Comparison of ENCODE assay signal across 10 mouse cellular contexts in the genomic region with DNA sequence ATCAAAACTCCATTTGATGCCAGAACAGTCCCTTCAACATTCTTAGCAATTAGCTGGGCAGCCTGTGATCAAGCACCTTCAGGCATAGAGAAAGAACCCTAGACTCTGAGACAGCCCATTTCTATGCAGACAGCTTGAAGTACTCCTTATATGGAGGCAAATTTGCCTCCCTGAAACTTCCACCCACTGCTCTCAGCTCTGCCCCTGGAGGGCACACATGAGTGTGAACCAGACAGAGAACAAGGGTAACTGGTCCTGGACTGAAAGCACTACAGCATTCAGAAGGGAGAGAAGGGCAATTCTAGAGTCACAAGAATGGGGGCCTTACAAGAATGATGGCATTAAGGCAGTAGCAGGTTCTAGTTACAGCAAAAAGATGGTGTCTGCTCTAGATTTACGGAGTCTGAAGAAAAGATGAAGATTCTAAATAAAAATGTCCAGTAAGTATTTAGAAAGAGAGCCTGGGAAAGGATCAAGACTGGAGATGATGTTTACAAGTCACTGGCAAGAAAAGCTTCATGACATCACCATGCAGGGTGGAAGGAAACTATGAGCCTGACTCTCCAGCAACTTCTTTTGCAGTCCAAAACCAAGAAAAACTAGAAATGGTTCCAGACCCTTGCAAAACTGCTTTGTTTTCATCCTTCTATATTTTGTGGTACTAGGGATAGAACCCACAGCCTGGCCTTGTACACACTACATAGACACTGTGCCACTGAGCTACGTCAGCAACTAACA. TPM values are rescaled to one million over a fixed set of nuclear protein-coding genes. Genes with fewer than 3 reads are reported as not detected.
A peak's percentile ranks its signal among the peaks of the same experiment; 100 is the strongest.
DNase-seq lines count a peak whose midpoint lies in the region; ATAC-seq lines count a peak whose summit lies in the region.
"Had no signal": no experiment of that assay in that cellular context is flagged by ENCODE, and none has a peak within 500 bp of the region (broad histone marks: within the 10 kb centered on the region; RNA-seq: fewer than 3 reads in every experiment).

No protein-coding gene starts in this region.

- no peaks in the 10 kb centered on the region for H3K27me3 ChIP-seq in lung, embryonic 16.5 days (ENCODE audit: control insufficient read depth, insufficient read depth, low read depth, low read length)
- no peaks in the 10 kb centered on the region for H3K27me3 ChIP-seq in splenic B cell, adult 2 months (ENCODE audit: control insufficient read depth, insufficient read depth, low read length, poor library complexity, severe bottlenecking)
- no peaks in the 10 kb centered on the region for H3K27me3 ChIP-seq in forebrain, embryonic 12.5 days
- H3K27me3 ChIP-seq: midbrain, embryonic 12.5 days had no signal

- 85% methylated on average over 2 of the region's 2 CpGs for WGBS in lung, embryonic 16.5 days
- 99% methylated on average over 2 of the region's 2 CpGs for WGBS in forebrain, embryonic 12.5 days

- no peaks in the 10 kb centered on the region for H3K36me3 ChIP-seq in lung, embryonic 16.5 days (ENCODE audit: control insufficient read depth, insufficient read depth, low read length)
- 0 out of 2 replicates have a peak, but pooled peaks cover 2% of the 10 kb centered on the region for H3K36me3 ChIP-seq in splenic B cell, adult 2 months (ENCODE audit: control insufficient read depth, insufficient read depth, low read length, poor library complexity, severe bottlenecking)
- H3K36me3 ChIP-seq in forebrain, embryonic 12.5 days (replicated peaks) = no peaks in the 10 kb centered on the region
- H3K36me3 ChIP-seq: midbrain, embryonic 12.5 days had no signal

- ATAC-seq in lung, embryonic 16.5 days (ENCODE audit: low read depth) = no peak
- no peak for ATAC-seq in forebrain, embryonic 12.5 days (ENCODE audit: low FRiP score)

- H3K4me2 ChIP-seq in lung, embryonic 16.5 days (ENCODE audit: low read depth, low read length) = no peak overlapping the region
- H3K4me2 ChIP-seq in forebrain, embryonic 12.5 days = no peak overlapping the region
- H3K4me2 ChIP-seq: midbrain, embryonic 12.5 days had no signal

- H3K4me3 ChIP-seq in lung, embryonic 16.5 days (ENCODE audit: low read length) = no peak overlapping the region
- H3K4me3 ChIP-seq in forebrain, embryonic 12.5 days (replicated peaks) = no peak overlapping the region
- H3K4me3 ChIP-seq: midbrain, embryonic 12.5 days had no signal

- H3K4me1 ChIP-seq in lung, embryonic 16.5 days (replicated peaks; ENCODE audit: control insufficient read depth, insufficient read depth, low read length) = 0 out of 2 replicates have a peak, but pooled peaks cover 6% of the 10 kb centered on the region
- H3K4me1 ChIP-seq in forebrain, embryonic 12.5 days = no peaks in the 10 kb centered on the region

- peak overlapping the region; percentile 49; the same call in 1 of the 2 replicates for H3K27ac ChIP-seq in lung, embryonic 16.5 days (ENCODE audit: low read length)
- H3K27ac ChIP-seq in forebrain, embryonic 12.5 days = no peak overlapping the region
- H3K27ac ChIP-seq: midbrain, embryonic 12.5 days had no signal

- no peaks in the 10 kb centered on the region for H3K9me3 ChIP-seq in lung, embryonic 16.5 days (ENCODE audit: control insufficient read depth, low read length)
- no peaks in the 10 kb centered on the region for H3K9me3 ChIP-seq in forebrain, embryonic 12.5 days
- H3K9me3 ChIP-seq: midbrain, embryonic 12.5 days had no signal

- DNase-seq in gastrocnemius, adult 18-20 months (ENCODE audit: low spot score) = peak; percentile 45
- no peak for DNase-seq in gastrocnemius, postnatal 25 days
- peak; percentile 34 for DNase-seq in thymus, postnatal 14 days
- DNase-seq in thymus, postnatal 0 days (ENCODE audit: low spot score) = no peak
- peak; percentile 55 for DNase-seq in splenic B cell, adult 2 months (ENCODE audit: low read depth, low spot score)
- no peak for DNase-seq in cerebellum, adult 18-20 months
- DNase-seq: adrenal gland, postnatal 36 days had no signal

- no peak overlapping the region for H3K9ac ChIP-seq in lung, embryonic 16.5 days (ENCODE audit: low read length)
- no peak overlapping the region for H3K9ac ChIP-seq in forebrain, embryonic 12.5 days
- H3K9ac ChIP-seq: midbrain, embryonic 12.5 days had no signal

RNA-seq across cellular contexts. Expression of a gene that starts 7.4 kb away (rescaled TPM):
- 10 to 100 TPM; 16.7 to 25.5 TPM for total RNA-seq in gastrocnemius, adult 18-20 months (2021)
- 10 to 100 TPM; 20.5 to 24.6 TPM for total RNA-seq in gastrocnemius, postnatal 25 days (2021)
- 91.9 and 106 TPM in 2 replicates for polyA plus RNA-seq in thymus, postnatal 0 days (2015; fragmentation: Nextera tagmentation; extraction: Ambion mirVana)
- 86.5 and 104 TPM in 2 replicates for polyA plus RNA-seq in lung, embryonic 16.5 days (2015; fragmentation: Nextera tagmentation; extraction: Ambion mirVana)
- polyA plus RNA-seq in forebrain, embryonic 12.5 days (2016; fragmentation: Nextera tagmentation; extraction: Ambion mirVana) = 28.1 and 44.4 TPM in 2 replicates

RNA-seq across cellular contexts. Expression of a gene that starts 42.5 kb away (rescaled TPM):
- 10 to 100 TPM; 11.4 to 12.7 TPM for total RNA-seq in gastrocnemius, adult 18-20 months (2021)
- total RNA-seq in gastrocnemius, postnatal 25 days (2021) = 10 to 100 TPM in 1 of 2 experiments, 1 to 10 TPM in 1; 9.5 to 10.5 TPM
- polyA plus RNA-seq in thymus, postnatal 0 days (2015; fragmentation: Nextera tagmentation; extraction: Ambion mirVana) = 118 and 131 TPM in 2 replicates
- polyA plus RNA-seq in lung, embryonic 16.5 days (2015; fragmentation: Nextera tagmentation; extraction: Ambion mirVana) = 70.1 and 79.2 TPM in 2 replicates
- polyA plus RNA-seq in forebrain, embryonic 12.5 days (2016; fragmentation: Nextera tagmentation; extraction: Ambion mirVana) = 69.4 and 70.1 TPM in 2 replicates

Comparison
In these comparisons a context has a peak if more than half of its experiments do, and no peak if none do; other contexts are left out.
1. DNase-seq: peak in gastrocnemius, adult 18-20 months (single experiment), thymus, postnatal 14 days (single experiment) and splenic B cell, adult 2 months (single experiment); none in gastrocnemius, postnatal 25 days (single experiment), thymus, postnatal 0 days (single experiment) and cerebellum, adult 18-20 months (0 of 2).